Mouse (Mus musculus) lung, postnatal 0 days (tissue): ENCODE data around the gene Nup85.

Experiments
- CTCF ChIP-seq: IDR thresholded peaks from 2 replicates; pipeline ENCODE4 v1.5.1; 2016; ENCODE audit warnings: antibody characterized with exemption, mild to moderate bottlenecking
- EP300 ChIP-seq: IDR thresholded peaks from 2 replicates; pipeline ENCODE4 v1.6.1; 2016; ENCODE audit warnings: antibody characterized with exemption, mild to moderate bottlenecking, control low read depth

DNA sequence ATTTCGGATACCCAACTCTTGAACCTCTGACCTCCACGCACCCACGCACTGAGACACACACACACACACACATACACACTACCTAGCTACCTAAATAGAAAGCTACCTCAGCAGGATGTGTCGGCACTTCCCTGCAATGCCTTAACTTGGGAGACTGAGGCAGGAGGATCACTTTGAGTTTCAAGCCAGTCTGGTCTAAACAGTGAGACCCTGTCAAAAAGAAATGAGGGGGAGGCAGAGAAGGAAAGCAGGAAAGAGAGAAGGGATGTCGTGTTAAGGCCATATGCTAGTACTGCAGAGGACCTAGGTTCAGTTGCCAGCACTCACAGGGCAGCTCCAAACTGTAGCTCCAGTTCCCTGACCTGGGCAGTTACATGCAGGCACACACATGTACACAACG lies 49.2 kb upstream of the Nup85 start:
- TF ChIP-seq CTCF (no peak), EP300 (no peak)
